Mouse (Mus musculus): ENCODE results near the gene Cuedc2.
A peak's percentile ranks its signal among the peaks of the same experiment; 100 is the strongest.

The Cuedc2 gene

GRCm38 (mm10) chr19:46321101-46321943 is 17.2 kb downstream of the Cuedc2 start:
- DNase-seq (ENCODE audit: low read depth), result peak; percentile 95

- DNase-seq (ENCODE audit: low read depth), result no peak
Measured at GRCm38 (mm10) chr19:46320076-46320785, 18.3 kb downstream of the Cuedc2 start.

GRCm38 (mm10) chr19:46318586-46319378 is 19.7 kb downstream of the Cuedc2 start:
- DNase-seq (ENCODE audit: low read depth), result peak; percentile 98

- DNase-seq (ENCODE audit: low read depth), result no peak
Measured at GRCm38 (mm10) chr19:46318031-46318471, 20.5 kb downstream of the Cuedc2 start.

GRCm38 (mm10) chr19:46317546-46317885 is 21.0 kb downstream of the Cuedc2 start:
- no peak for DNase-seq (ENCODE audit: low read depth)

GRCm38 (mm10) chr19:46316846-46317545 is 21.5 kb downstream of the Cuedc2 start:
- no peak for DNase-seq (ENCODE audit: low read depth)

- no peak for DNase-seq (ENCODE audit: low read depth)
Measured at GRCm38 (mm10) chr19:46315752-46316610, 22.5 kb downstream of the Cuedc2 start.

GRCm38 (mm10) chr19:46314872-46315742 is 23.4 kb downstream of the Cuedc2 start:
- peak; percentile 54 for DNase-seq (ENCODE audit: low read depth)

- no peak for DNase-seq (ENCODE audit: low read depth)
Measured at GRCm38 (mm10) chr19:46314151-46314601, 24.3 kb downstream of the Cuedc2 start.

- DNase-seq (ENCODE audit: low read depth), result no peak
Measured at GRCm38 (mm10) chr19:46313591-46313990, 24.9 kb downstream of the Cuedc2 start.

- no peak for DNase-seq (ENCODE audit: low read depth)
Measured at GRCm38 (mm10) chr19:46313116-46313515, 25.4 kb downstream of the Cuedc2 start.

GRCm38 (mm10) chr19:46312566-46312965 is 25.9 kb downstream of the Cuedc2 start:
- no peak for DNase-seq (ENCODE audit: low read depth)

GRCm38 (mm10) chr19:46311341-46311740 is 27.2 kb downstream of the Cuedc2 start:
- no peak for DNase-seq (ENCODE audit: low read depth)

- DNase-seq (ENCODE audit: low read depth), result no peak
Measured at GRCm38 (mm10) chr19:46310312-46310865, 28.1 kb downstream of the Cuedc2 start.

GRCm38 (mm10) chr19:46309651-46310305 is 28.7 kb downstream of the Cuedc2 start:
- no peak for DNase-seq (ENCODE audit: low read depth)

- peak; percentile 91 for DNase-seq (ENCODE audit: low read depth)
Measured at GRCm38 (mm10) chr19:46308706-46309435, 29.6 kb downstream of the Cuedc2 start.

GRCm38 (mm10) chr19:46308303-46308702 is 30.2 kb downstream of the Cuedc2 start:
- DNase-seq (ENCODE audit: low read depth), result no peak

- DNase-seq (ENCODE audit: low read depth), result no peak
Measured at GRCm38 (mm10) chr19:46307781-46308180, 30.7 kb downstream of the Cuedc2 start.

All from NIH3T3 (cell line).